Mouse (Mus musculus) mouse embryonic stem cell (cell line): Measurements from ENCODE around the gene Cdnf.

ENCODE experiments used
- in situ Hi-C, 2 experiments: fragments of 300-500 bp; cut with MboI; formaldehyde crosslinking; loops; 1 replicate in 1 of 2; 3 replicates in 1 of 2; pipeline ENCODE4 v1.14.3; 2019 to 2020; ENCODE audit warnings: low sequenced_read_pairs in 2 of 2, low pct_unique_long_range_greater_than_20kb in 1 of 2, mixed read lengths in 1 of 2; ENCODE audit not compliant: unreplicated experiment in 1 of 2

The Cdnf gene

GRCm38 (mm10) chr2:3573883-3574282 lies 61.1 kb downstream of the Cdnf start:
- in situ Hi-C loops: no loop called here

DNA sequence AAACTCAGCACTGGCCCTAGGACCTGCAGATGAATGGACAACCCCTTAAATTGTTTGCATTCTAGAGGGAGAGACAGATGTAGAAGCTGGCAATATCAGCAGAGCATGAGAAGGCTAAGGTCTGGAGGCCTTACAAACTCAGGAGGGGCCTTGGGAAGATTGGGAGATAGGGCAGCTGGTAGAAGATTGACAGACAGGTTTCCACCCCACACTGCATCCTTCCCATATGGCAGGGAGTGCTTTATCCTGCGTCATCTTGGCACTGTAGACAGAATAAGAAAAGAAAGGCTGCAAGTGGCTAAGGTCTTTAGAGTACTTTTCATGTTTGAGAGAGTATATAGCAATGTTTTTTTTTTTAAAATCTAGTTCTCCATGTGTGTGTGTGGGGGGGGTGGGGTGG lies 62.3 kb downstream of the Cdnf start:
- in situ Hi-C loops: no loop called here
